Comparison of ENCODE assay signal across 8 mouse cellular contexts in genomic region chr4:70535711-70536311, GRCm38 (mm10). TPM values are rescaled to one million over a fixed set of nuclear protein-coding genes. Genes with fewer than 3 reads are reported as not detected.
A peak's percentile ranks its signal among the peaks of the same experiment; 100 is the strongest.
DNase-seq lines count a peak whose midpoint lies in the region; ATAC-seq and TF ChIP-seq lines count a peak whose summit lies in the region.

No protein-coding gene starts in this region.

- no peak for TF ChIP-seq CTCF in bone marrow macrophage, adult 2 months (IDR thresholded peaks at IDR 0.05; ENCODE audit: low read depth, low read length)

- peak overlapping the region; percentile 98 for H3K9ac ChIP-seq in forebrain, embryonic 14.5 days (ENCODE audit: low read length)
- peak overlapping the region; percentile 84; the same call in 1 of the 2 replicates for H3K9ac ChIP-seq in stomach, embryonic 14.5 days (replicated peaks; ENCODE audit: low read depth, low read length)

- H3K27me3 ChIP-seq in forebrain, embryonic 14.5 days (replicated peaks; ENCODE audit: control insufficient read depth, insufficient read depth, low read length), result no peaks in the 10 kb centered on the region
- no peaks in the 10 kb centered on the region for H3K27me3 ChIP-seq in stomach, embryonic 14.5 days (ENCODE audit: control insufficient read depth, insufficient read depth, low read length)

- 19% methylated on average over 7 of the region's 7 CpGs for WGBS in forebrain, embryonic 14.5 days
- WGBS in stomach, embryonic 14.5 days, result 3% methylated on average over 7 of the region's 7 CpGs

- TF ChIP-seq POLR2A in bone marrow macrophage, adult 2 months (IDR thresholded peaks at IDR 0.05; ENCODE audit: borderline replicate concordance, low read depth, low read length), result no peak

- H3K36me3 ChIP-seq in forebrain, embryonic 14.5 days (ENCODE audit: control insufficient read depth, insufficient read depth, low read length), result no peaks in the 10 kb centered on the region
- H3K36me3 ChIP-seq in stomach, embryonic 14.5 days (ENCODE audit: control insufficient read depth, insufficient read depth, low read length), result no peaks in the 10 kb centered on the region

- intact Hi-C loops in heart, postnatal 36 days (cut with DNase I), result loop anchor here (2.0 to 5.0 kb wide), 3 partner anchors 41 to 125 kb away; partner anchors contain the start of gene Cdk5rap2

- H3K4me1 ChIP-seq in bone marrow macrophage, adult 2 months (ENCODE audit: control insufficient read depth, insufficient read depth, low read length), result peaks cover 20% of the 10 kb centered on the region
- peaks cover 27% of the 10 kb centered on the region for H3K4me1 ChIP-seq in forebrain, embryonic 14.5 days (ENCODE audit: control insufficient read depth, insufficient read depth, low read length)
- H3K4me1 ChIP-seq in stomach, embryonic 14.5 days (ENCODE audit: control insufficient read depth, insufficient read depth, low read length), result peaks cover 16% of the 10 kb centered on the region

- H3K27ac ChIP-seq in bone marrow macrophage, adult 2 months (ENCODE audit: insufficient read depth, low read depth, low read length), result no peak overlapping the region
- H3K27ac ChIP-seq in forebrain, embryonic 14.5 days (ENCODE audit: low read depth, low read length), result peak overlapping the region; percentile 100
- H3K27ac ChIP-seq in stomach, embryonic 14.5 days (ENCODE audit: low read length), result peak overlapping the region; percentile 96

- H3K4me3 ChIP-seq in bone marrow macrophage, adult 2 months (ENCODE audit: insufficient read depth, low read length), result peak overlapping the region; percentile 73
- H3K4me3 ChIP-seq in forebrain, embryonic 14.5 days (ENCODE audit: low read depth, low read length), result peak overlapping the region; percentile 93
- H3K4me3 ChIP-seq in stomach, embryonic 14.5 days (ENCODE audit: low read depth, low read length), result peak overlapping the region; percentile 90

- ATAC-seq in frontal cortex, adult (ENCODE audit: low TSS enrichment), result no peak
- peak; percentile 0 for ATAC-seq in forebrain, embryonic 14.5 days
- ATAC-seq in megakaryocyte, adult 5-6 weeks (ENCODE audit: poor library complexity, severe bottlenecking), result peak; percentile 22
- ATAC-seq in stomach, embryonic 14.5 days (ENCODE audit: insufficient number of reproducible peaks, insufficient read depth, low FRiP score, low read depth), result no peak; the same call in 1 of the 2 replicates

- H3K9me3 ChIP-seq in forebrain, embryonic 14.5 days (replicated peaks; ENCODE audit: control insufficient read depth, low read length), result no peaks in the 10 kb centered on the region
- no peaks in the 10 kb centered on the region for H3K9me3 ChIP-seq in stomach, embryonic 14.5 days (ENCODE audit: control insufficient read depth, low read depth, low read length)

- H3K4me2 ChIP-seq in forebrain, embryonic 14.5 days (ENCODE audit: low read length), result peak overlapping the region; percentile 79
- H3K4me2 ChIP-seq in stomach, embryonic 14.5 days (replicated peaks; ENCODE audit: low read depth, low read length), result peak overlapping the region; percentile 65

- DNase-seq in frontal cortex, postnatal 10 days (ENCODE audit: low spot score in 2 of 2), result peak; percentile 16 to 19
- peak; percentile 51 for DNase-seq in forebrain, embryonic 14.5 days (ENCODE audit: low spot score)
- DNase-seq in heart, postnatal 36 days, result peak; percentile 59 to 67
- DNase-seq in kidney, postnatal 4 days, result peak; percentile 54 to 58

RNA-seq across cellular contexts. Expression of gene Megf9, which starts 1.0 kb away (rescaled TPM):
- 3.0 and 3.7 TPM in 2 replicates for polyA plus RNA-seq in bone marrow macrophage, adult 2 months (2012; ENCODE audit: insufficient read depth, insufficient read length, missing spikeins)
- polyA plus RNA-seq in forebrain, embryonic 14.5 days (2014; fragmentation: Nextera tagmentation; extraction: Ambion mirVana), result 28.7 and 33.0 TPM in 2 replicates
- 10 to 100 TPM; 12.7 to 14.4 TPM for total RNA-seq in heart, postnatal 36 days (2021)
- 53.4 and 59.1 TPM in 2 replicates for total RNA-seq in megakaryocyte, adult 5-6 weeks (2015)
- 26.8 and 36.8 TPM in 2 replicates for total RNA-seq in megakaryocyte, adult 5-6 weeks (2017)
- polyA plus RNA-seq in stomach, embryonic 14.5 days (2014; fragmentation: Nextera tagmentation; extraction: Ambion mirVana), result 14.6 and 15.3 TPM in 2 replicates

Comparison
In these comparisons a context has a peak if more than half of its experiments do, and no peak if none do; other contexts are left out.
1. ATAC-seq: peak in forebrain, embryonic 14.5 days (single experiment) and megakaryocyte, adult 5-6 weeks (single experiment); none in frontal cortex, adult (single experiment) and stomach, embryonic 14.5 days (single experiment).
2. Peak in every context shown above with its lines, with median percentiles within 50 percentile points of each other: DNase-seq and H3K4me3 ChIP-seq.